Mouse (Mus musculus) spleen, adult 18-20 months (tissue): Measurements from ENCODE around the gene Fto.

Experiments
- DNase-seq, 2 experiments: peaks; one replicate each; pipeline ENCODE4 v3.0.0; 2022; ENCODE audit warnings: mixed read lengths in 2 of 2

Gene Fto

GRCm38 (mm10) chr8:91360644-91361357, 47.5 kb downstream of the Fto start:
- DNase-seq: no peak

GRCm38 (mm10) chr8:91363272-91363860, 50.0 kb downstream of the Fto start:
- DNase-seq: no peak

- no peak for DNase-seq
Observed at GRCm38 (mm10) chr8:91364216-91364615, 50.9 kb downstream of the Fto start.

- DNase-seq: no peak
Observed at GRCm38 (mm10) chr8:91365804-91366203, 52.5 kb downstream of the Fto start.

GRCm38 (mm10) chr8:91370899-91371298, 57.6 kb downstream of the Fto start:
- DNase-seq: no peak

GRCm38 (mm10) chr8:91371995-91372394, 58.7 kb downstream of the Fto start:
- no peak for DNase-seq

GRCm38 (mm10) chr8:91372780-91373577, 59.7 kb downstream of the Fto start:
- no peak for DNase-seq

GRCm38 (mm10) chr8:91375054-91375938, 62.0 kb downstream of the Fto start:
- DNase-seq: no peak

- DNase-seq: no peak
Observed at GRCm38 (mm10) chr8:91376785-91377184, 63.5 kb downstream of the Fto start.

GRCm38 (mm10) chr8:91377275-91377674, 64.0 kb downstream of the Fto start:
- DNase-seq: no peak

- peak; percentile 14 to 55 for DNase-seq
Observed at GRCm38 (mm10) chr8:91378846-91379499, 65.6 kb downstream of the Fto start.

- DNase-seq: no peak
Observed at GRCm38 (mm10) chr8:91380796-91381542, 67.6 kb downstream of the Fto start.

- no peak for DNase-seq
Observed at GRCm38 (mm10) chr8:91381543-91382106, 68.3 kb downstream of the Fto start.

GRCm38 (mm10) chr8:91383210-91383609, 69.9 kb downstream of the Fto start:
- no peak for DNase-seq

GRCm38 (mm10) chr8:91383811-91384210, 70.5 kb downstream of the Fto start:
- DNase-seq: no peak

GRCm38 (mm10) chr8:91384389-91384788, 71.1 kb downstream of the Fto start:
- DNase-seq: no peak

GRCm38 (mm10) chr8:91385808-91386207, 72.5 kb downstream of the Fto start:
- no peak for DNase-seq

GRCm38 (mm10) chr8:91390369-91391020, 77.2 kb downstream of the Fto start:
- DNase-seq: no peak

- DNase-seq: no peak
Observed at GRCm38 (mm10) chr8:91392261-91392660, 78.9 kb downstream of the Fto start.

- DNase-seq: no peak
Observed at GRCm38 (mm10) chr8:91395340-91396055, 82.2 kb downstream of the Fto start.
